Mouse (Mus musculus) cerebellum, adult 8-10 months (tissue): ENCODE data around the gene Fkbp8.

Experiments
- DNase-seq: peaks from one replicate; pipeline ENCODE4 v3.0.0; 2022

Gene Fkbp8

DNA sequence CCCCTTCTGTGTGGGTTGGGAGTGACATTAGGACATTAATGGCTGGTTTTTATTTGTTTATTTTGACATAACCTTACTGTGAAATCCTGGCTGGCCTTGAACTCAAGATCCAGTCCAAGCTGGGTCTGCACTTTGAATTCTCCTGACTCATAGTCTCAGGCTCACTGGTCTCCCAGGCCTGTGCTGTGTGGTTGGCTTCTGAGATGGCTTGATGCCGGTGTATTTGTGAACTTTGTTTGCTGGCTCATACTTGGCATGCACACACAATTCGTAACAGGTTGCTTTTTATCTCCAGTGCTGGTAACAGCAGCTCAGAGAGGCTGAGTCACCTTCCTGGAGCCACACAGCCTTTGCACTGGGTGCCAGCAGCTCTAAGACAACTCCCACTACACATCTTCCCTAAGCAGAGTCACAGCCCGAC is 2.2 kb downstream of the Fkbp8 start:
- no peak for DNase-seq

DNA sequence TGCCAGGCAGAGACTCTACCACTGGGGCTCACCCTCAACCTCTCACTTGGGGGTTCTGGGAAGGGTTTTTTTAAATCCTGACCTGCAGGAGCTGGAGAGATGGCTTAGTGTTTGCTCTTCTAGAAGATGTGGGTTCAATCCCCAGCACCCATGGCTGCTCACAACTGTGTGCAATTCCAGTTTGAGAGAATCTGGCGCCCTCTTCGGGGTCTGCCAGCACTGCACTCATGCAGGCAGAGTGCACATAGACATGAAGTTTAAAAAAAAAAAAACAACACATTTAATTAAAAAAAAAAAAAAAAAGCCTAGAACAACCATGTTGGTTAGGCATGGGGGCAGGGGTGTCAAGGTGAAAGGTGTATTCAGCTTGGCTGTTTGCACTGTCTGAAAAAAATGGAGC is 2.8 kb downstream of the Fkbp8 start:
- DNase-seq = no peak

DNA sequence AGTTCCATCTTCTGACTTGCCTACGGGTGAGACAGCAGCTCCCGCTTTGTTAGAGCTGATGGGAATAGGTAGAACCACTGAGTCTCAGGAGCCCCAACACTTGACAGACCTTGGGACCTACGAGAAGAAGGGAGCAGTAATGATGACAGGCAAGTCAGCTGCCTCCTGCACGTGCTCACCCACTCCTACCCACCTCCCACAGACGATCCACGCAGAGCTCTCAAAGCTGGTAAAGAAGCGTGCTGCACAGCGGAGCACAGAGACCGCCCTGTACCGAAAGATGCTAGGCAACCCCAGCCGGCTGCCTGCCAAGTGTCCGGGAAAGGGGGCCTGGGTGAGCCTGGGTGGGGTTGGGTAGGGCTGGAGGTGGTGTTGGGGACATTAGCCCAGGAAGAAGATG is 6.8 kb downstream of the Fkbp8 start:
- no peak for DNase-seq

DNA sequence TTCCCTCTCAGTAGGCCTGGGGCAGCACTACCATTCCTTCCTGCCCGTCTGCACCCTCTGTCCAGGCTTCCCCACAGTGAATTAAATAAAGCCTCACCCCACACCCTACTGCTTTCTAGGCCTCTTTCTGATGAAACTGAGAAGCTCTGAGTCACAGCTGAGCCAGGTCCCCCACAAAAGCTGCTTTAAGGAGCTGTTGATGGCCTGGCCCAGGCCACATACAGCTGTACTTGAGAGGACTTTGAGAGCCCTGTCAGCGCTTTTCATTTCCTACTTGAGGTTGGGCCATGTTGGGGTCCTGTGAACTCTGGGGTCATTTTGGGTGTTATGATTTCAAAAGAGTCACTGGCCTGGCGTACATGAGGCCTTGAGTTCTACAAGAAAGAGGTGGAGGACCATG is 7.7 kb downstream of the Fkbp8 start:
- no peak for DNase-seq

DNA sequence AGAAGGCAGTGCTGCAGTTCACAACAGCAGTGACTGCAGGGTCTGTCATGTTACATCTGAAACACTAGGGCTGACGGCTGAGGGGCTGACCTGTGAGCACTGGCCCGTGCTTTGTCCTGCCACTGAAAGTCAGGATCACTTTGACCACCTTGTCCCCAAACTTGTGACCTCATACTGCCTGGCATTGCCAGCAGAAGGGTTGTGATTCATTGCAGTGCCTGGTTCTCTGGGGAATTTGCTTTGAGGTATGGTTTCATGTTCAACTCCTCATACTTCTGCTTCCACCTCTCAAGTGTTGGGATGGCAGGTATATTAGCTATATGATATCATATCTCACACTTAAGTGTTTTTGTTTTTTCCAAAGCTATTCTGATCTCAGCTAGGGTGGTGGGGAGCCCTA is 8.2 kb downstream of the Fkbp8 start:
- no peak for DNase-seq

DNA sequence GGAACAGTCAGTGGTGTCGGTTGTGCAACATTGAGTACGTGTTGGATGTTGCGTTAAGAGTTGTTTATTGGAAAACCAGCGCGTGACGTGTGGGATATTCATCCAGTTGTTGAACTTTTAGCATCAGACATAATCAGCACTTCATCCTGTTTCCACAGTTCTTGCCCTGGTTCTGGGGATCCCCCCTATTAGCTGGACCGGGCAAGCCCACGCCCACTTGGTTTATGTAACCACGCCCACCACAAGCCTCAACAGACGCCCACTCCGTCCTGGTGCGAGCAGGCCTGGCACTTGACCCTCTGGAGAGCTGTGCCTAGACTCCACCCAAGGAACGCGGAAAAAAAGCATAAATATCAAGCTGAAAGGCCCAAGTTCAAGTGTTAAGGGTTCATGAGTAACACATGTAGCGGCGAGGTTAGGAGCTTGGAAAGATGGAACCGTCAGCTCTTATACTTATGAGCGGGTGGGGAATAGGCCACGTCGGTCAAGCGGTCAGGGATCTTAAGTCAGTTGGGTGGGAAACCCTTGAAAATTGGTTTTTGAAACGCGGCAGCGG is 10.6 kb downstream of the Fkbp8 start:
- DNase-seq = peak; percentile 55

DNA sequence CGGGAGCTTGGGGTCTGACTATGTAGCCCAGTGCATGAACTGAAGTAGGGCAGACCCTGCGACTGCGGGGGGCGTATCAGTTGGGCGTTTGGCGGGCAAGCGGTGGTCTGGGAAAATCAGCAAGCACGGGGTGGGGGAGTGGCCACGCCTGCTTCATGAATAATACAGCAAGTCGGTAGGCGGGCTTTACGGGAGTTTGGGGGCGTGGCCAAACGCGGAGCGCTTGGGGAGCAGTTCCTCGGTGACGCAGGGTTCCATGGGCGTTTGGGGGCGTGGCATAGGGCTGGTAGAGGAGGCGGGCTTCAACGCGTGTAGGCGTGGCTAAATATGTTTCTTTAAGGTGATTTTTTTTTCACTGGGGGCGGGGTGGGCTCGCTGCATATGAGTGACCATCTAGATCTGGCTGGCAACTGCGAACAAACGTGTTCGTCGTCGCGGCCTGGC is 11.1 kb downstream of the Fkbp8 start:
- peak; percentile 99 for DNase-seq

DNA sequence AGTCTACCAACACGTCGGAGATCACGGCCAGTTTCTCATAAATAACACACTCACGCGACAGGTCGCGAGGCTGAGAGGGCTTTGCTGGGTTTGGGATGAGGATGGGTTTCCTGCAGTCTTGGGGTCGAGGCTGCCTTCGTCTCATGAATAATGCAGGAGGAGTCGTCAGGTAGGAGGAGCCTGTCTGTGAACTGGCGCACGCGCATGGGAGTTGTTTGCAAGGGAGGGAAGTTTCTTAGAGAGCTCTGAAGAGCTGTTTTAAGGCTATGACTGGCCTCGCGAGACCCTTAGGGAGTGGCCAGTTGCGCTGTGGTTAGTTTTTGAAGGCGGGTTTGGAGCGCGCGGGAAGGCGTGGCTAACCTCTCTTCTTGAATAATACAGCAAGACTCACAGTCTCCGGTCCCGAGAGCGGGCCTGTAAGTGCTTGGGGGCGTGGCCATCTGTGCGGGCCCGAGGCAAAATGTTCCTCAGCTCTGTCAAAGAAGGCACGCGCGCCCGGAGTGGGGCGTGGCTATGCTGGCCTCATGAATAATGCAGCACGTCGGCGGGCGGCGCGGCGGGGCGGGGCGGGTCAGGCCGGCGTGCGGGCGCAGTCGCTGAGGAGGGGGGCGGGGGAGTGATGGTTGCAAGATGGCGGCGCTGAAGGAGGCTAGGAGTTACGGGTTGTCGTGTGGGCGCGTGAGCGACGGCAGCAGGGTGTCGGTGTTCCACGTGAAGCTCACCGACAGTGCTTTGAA is 11.7 kb downstream of the Fkbp8 start, which contains the start of gene Ell:
Ell (plus strand) TSS at position 381 of the 737 bp plus-strand sequence.
- peak; percentile 98 for DNase-seq

DNA sequence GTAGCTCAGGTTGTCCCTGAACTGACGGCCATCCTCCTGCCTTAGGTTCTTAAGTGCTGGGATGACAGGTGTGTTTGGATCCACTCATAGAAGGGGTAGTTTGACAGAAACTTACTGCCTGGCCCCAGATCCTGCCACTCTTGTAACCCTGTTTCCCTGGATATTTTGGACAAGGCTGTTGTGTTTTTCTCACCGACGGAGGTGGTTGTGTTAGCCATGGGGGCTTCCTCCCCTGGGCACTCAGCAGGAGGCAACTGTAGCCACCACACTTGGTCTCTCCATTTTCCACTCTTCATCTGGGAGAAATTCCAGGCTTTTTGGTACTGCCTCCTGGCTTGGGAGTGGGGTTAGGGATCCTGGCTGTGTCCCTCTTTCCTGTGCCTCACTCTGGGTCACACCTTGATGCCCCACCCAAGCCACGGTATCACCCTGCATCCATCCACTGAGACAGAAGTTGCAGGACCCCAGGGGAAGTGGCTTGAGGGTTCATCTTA is 12.5 kb downstream of the Fkbp8 start:
- DNase-seq = peak; percentile 43

DNA sequence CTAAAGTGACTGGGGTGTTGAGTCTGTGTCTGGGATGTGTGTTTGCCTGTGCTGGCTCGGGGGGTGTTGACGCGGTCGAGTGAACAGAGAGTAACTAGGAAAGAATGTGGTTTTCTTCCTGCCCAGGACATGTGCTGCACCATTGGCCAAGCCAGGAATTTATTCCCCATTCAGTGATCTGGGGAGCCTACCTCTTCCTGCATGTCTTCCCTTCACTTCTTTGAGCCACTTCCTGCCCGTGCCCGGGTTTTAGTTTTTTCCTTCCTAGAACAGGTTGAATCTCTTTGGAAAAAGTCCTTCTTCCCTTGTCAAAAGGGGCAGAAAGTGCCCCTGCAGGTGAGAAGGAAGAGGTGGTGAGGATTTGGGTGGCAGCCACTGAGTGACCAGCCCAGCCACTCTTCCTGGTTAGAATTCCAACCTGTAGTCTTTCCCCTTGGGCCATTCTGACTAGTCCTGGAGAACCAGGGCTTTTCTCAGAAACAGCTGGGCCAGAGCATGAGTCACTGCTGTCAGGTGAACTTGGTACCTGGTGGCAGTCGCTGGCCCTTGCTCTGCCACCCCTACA is 13.1 kb downstream of the Fkbp8 start:
- no peak for DNase-seq

DNA sequence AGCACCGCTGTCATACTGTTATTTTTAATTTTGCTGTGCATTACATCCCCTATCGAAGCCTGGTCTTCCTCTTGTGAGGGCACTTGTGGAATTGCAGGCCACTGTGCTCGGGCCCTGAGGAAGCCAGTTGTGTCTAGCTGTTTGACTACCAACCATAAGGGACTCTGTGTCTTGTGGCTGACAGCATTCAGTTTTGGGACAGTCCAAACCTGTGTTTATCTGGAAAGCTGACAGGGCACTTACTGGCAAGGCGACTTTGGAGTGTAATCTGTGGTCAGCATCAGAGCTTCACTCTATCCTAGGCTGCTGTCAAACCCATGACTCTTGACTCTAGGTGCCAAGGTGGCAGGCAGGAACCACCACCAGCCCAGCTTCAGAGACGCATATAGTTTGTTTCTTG is 13.6 kb downstream of the Fkbp8 start:
- DNase-seq = no peak

DNA sequence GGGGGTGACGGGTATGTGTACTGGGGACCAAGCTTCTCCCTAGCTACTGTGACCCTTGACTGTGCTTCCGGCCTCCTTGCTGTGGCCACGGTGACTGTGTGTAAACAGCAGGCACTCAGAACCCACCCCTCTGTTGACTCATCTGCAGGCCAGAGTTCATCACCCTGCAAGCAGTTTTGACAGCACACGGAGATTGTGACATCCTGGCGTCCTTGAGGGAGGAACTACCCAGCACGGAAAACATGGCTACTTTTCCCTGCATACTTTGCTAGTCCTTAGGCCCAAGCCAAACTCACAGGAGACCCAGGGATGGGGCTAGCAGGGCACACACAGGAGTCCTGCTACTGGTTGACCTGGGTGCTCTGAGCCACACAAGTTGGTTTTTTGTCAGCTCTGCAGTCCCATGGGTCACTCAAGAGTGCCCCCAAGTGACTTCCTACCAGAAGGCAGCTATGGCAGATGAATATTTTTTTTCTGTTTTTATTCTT is 16.7 kb downstream of the Fkbp8 start:
- no peak for DNase-seq

DNA sequence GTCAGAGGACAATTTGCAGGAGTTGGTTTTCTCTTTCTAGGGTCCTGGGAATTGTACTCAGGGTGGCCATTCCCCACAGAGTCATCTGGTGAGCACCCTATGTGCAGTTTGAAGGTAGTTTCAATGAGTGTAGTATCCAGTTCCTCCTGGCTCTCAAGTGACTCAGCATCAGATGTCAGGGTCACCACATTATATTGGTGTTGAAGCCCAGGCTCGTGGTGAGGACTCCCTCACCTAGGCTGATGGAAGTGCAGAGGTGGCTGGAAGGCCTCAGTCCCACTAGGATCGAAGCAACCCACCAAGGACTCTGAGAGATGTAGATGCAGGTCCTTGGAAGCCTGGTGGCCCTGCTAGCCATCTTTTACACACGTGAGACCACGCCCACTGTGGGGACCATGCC is 18.9 kb downstream of the Fkbp8 start:
- no peak for DNase-seq

DNA sequence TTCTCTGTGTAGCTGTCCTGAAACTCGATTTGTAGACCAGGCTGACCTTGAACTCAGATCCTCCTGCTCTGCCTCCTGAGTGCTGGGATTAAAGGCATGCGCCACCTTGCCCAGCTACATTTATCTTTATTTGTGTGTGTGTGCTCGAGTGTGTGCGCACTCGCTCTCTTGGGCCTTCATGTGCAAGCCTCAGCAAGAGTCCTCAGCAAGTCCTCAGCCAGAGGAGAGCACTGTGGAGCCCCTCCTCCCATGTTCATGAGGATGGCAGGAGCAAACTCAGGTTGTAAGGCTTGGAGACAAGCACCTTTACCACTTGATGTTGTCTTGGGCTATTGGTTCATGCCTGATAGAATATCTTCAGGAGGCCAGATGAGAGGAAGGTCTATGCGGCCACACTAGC is 20.2 kb downstream of the Fkbp8 start:
- DNase-seq = no peak

DNA sequence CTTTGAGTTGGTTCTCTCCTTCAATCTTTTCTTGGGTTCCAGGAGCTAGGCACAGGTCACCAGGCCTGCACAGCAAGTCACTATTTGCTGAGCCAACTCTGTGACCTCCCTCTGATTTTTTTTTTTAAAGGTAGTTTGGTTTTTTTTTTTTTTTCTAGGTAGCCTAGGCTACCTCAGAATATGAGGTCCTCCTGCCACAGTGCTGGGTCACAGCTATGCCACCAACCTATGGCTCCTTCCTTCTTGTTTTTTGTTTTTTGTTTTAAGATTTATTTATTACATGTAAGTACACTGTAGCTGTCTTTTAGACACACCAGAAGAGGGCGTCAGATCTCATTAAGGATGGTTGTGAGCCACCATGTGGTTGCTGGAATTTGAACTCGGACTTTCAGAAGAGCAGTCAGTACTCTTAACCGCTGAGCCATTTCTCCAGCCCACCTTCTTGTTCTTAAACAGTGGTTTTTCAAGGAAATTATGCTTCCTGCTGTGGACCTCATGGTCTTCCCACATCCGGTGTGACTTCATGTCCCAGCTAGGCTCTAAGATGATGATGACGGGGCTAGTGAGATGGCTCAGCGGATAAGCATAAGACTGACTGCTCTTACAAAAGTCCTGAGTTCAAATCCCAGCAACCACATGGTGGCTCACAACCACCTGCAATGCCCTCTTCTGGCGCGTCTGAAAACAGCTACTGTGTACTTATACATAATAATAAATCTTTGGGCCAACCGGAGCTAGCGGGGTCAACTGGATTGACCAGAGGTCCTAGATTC is 22.1 kb downstream of the Fkbp8 start:
- DNase-seq = no peak

DNA sequence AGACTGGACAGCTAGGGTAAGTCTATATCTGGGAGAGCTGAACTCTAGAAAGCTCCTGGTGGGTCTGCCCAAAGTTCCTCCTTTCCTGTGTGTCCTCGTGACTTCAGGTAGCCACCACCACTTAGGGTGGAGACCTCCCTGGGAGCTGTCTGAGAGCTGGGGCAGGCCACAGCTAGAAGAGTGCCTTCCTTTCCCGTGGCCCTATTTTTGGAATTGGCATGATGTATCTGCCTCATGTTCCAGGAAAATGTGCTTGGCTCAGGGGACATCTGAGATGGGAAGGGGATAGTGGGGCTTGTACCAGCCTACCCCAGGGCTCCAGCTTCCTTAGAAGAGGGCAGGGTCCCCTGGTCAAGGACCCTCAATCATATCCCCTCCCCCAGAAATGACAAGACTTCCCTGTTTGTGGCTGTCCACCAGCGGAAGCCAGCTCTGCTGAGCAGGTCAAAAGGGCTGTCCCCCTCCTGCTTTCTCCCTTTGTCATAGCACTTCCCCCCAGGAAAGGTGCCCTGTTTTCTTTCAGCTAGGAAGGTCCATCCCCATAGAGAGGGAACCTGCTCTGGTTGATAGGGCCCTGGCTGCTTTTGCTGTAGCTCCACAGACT is 24.1 kb downstream of the Fkbp8 start:
- no peak for DNase-seq

DNA sequence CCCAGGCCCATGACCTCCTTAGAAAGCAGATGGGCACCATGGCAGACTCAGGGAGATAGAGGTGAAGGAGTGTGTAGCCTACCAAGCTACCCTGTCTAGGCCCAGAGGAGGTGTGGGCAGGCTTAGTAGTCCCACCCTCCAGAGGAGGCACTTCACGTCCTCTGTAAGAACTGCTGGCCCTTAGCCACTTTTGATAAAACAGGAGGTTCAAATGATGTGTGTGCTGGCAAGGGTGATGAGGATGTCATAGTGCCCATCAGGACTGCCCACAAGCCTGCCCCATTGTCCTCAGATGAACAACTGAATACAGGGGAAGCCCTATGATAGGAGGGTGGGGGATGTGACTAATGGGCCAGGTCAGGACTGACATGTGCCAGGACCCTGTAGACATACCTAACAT is 25.3 kb downstream of the Fkbp8 start:
- no peak for DNase-seq

DNA sequence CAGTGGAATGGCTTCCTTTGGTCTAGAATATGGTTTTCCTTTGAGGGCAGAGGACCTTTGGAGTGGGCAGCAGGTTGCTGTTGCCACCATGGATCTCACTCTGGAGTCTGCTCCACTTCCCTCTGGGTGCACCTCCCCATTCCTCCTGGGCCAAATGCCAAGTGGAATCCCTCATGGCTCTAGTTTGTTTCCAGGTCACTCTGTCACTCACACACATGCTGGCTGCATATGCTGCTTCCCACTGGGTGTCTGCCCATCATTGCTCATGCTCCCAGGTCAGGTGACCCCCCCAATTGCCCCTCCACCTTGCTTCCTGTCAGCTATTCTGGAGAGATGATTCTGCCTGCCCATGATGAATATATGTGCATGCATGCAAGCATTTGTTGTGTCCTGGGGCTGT is 26.2 kb downstream of the Fkbp8 start:
- DNase-seq = peak; percentile 74

DNA sequence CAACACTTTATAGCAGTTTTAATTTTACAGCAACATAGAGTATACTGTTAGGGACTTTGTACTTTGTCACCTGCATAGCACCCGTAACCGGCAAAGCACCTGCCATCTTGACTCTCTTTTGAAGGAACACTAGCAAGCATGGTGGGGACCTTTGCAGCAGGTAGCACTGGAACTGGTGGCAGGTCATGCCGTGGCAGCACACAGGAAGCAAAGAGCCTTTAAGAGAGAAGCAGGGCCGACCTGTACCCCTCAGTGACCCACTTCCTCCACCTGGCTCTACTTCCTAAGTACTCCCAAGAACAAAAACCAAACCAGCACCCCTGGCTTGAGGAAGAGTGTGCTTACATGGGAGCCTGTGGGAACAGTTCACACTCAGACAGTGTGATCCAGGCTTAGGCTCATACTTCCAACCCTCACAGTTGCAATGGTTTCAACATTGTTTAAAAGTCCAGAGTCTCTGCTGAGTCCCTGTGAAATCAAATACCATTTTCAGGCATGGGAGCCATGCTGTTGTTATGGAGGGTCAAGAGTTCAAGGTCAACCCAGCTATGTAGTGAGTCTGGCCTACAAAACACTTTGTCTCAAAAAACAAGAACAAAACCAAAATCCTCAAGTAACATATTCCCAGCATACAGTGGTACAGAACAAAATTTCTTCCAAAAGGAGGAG is 27.7 kb downstream of the Fkbp8 start:
- DNase-seq = no peak

DNA sequence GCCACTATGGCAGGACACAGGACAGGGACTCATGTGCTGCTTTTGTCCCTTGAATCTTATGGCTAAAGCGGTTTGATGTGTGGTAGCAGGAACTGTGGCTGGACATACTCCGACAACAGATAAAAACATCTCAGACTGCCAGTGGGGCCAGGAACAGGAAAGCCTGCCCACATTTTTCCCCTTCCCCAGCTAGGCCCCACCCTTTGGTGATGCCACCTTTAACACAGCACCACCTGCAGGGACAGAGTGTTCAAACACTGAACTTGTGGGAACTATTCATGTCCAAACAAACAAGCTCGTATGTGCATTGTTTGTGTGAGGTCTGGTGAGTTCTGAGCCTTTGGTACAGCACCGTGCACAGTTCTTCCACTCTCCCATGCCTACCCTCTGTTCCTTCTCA is 30.8 kb downstream of the Fkbp8 start:
- no peak for DNase-seq

DNA sequence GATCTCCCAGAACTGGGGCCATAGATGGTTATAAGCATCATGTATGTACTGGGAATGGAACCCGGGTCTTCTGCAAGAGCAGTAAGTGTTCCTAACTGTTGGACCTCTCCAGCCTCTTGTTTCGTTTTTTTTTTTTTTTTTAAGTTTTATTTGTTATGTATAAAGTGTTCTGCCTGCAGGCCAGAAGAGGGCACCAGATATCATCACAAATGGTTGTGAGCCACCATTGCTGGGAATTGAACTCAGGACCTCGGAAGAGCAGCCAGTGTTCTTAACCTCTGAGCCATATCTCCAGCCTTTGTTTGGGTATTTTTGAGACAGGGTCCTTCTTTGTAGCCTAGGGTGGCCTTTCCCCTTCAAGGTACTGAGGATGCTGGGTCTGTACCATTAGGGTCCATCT is 31.5 kb downstream of the Fkbp8 start:
- no peak for DNase-seq

DNA sequence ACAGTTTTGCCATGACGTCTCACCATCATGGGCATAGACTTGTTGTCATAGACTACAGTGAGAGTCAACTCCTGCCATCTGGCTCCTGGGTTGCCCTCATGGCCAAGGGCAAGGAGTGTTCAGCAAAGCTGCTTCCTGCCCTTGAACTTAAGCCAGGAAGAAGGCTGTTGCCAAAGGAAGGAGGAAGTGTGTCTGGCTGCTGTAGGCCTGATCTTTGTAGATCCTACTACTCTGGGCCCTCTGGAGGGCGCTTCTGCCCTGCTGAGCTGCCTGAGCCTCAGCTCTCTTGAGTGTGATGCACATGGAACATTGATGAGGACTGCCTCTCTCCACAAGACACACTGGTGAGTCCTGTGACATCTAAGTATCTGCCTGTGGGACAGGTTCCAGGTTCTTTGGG is 32.6 kb downstream of the Fkbp8 start:
- DNase-seq = no peak
